Mouse (Mus musculus): ENCODE data around the gene Ryk. TPM values are rescaled to one million over a fixed set of nuclear protein-coding genes. Genes with fewer than 3 reads are reported as not detected.

Gene Ryk
- polyA plus RNA-seq, 1 experiment from 2014 or later, result 20.3 TPM

- Histone ChIP-seq H3K27ac (ENCODE audit: low read length) (no peak overlapping the region), H3K4me1 (replicated peaks; ENCODE audit: control insufficient read depth, insufficient read depth, low read length) (no peaks in the 10 kb centered on the region), H3K4me3 (ENCODE audit: low read length) (no peak overlapping the region), H3K4me2 (ENCODE audit: low read depth, low read length) (no peak overlapping the region), H3K27me3 (ENCODE audit: control insufficient read depth, insufficient read depth, low read depth, low read length) (no peaks in the 10 kb centered on the region), H3K9me3 (ENCODE audit: control insufficient read depth, low read length) (no peaks in the 10 kb centered on the region), H3K9ac (ENCODE audit: low read length) (no peak overlapping the region), H3K36me3 (ENCODE audit: control insufficient read depth, insufficient read depth, low read length) (no peaks in the 10 kb centered on the region)
- no peak for ATAC-seq (ENCODE audit: low read depth)
- 78% methylated on average over 7 of the region's 7 CpGs for WGBS
Observed at GRCm38 (mm10) chr9:102828604-102829003, 6.1 kb upstream of the Ryk start.

GRCm38 (mm10) chr9:102831541-102831940, 3.2 kb upstream of the Ryk start:
- Histone ChIP-seq H3K27me3 (ENCODE audit: control insufficient read depth, insufficient read depth, low read depth, low read length) (no peaks in the 10 kb centered on the region), H3K4me2 (ENCODE audit: low read depth, low read length) (no peak overlapping the region), H3K9ac (ENCODE audit: low read length) (no peak overlapping the region), H3K9me3 (ENCODE audit: control insufficient read depth, low read length) (no peaks in the 10 kb centered on the region), H3K27ac (ENCODE audit: low read length) (no peak overlapping the region), H3K36me3 (ENCODE audit: control insufficient read depth, insufficient read depth, low read length) (no peaks in the 10 kb centered on the region), H3K4me3 (ENCODE audit: low read length) (no peak overlapping the region), H3K4me1 (replicated peaks; ENCODE audit: control insufficient read depth, insufficient read depth, low read length) (peaks cover 11% of the 10 kb centered on the region)
- ATAC-seq (ENCODE audit: low read depth), result no peak
- WGBS, result 88% methylated on average over 4 of the region's 4 CpGs

GRCm38 (mm10) chr9:102834414-102834741, 339 bp upstream of the Ryk start:
- Histone ChIP-seq H3K9me3 (ENCODE audit: control insufficient read depth, low read length) (no peaks in the 10 kb centered on the region), H3K36me3 (ENCODE audit: control insufficient read depth, insufficient read depth, low read length) (no peaks in the 10 kb centered on the region), H3K27me3 (ENCODE audit: control insufficient read depth, insufficient read depth, low read depth, low read length) (no peaks in the 10 kb centered on the region), H3K9ac (ENCODE audit: low read length) (peak overlapping the region; percentile 88), H3K27ac (ENCODE audit: low read length) (peak overlapping the region; percentile 89; the same call in 1 of the 2 replicates), H3K4me2 (ENCODE audit: low read depth, low read length) (peak overlapping the region; percentile 85), H3K4me1 (replicated peaks; ENCODE audit: control insufficient read depth, insufficient read depth, low read length) (peaks cover 20% of the 10 kb centered on the region), H3K4me3 (ENCODE audit: low read length) (peak overlapping the region; percentile 71)
- ATAC-seq (ENCODE audit: low read depth), result no peak
- 16% methylated on average over 10 of the region's 10 CpGs for WGBS

- whole genome bisulfite sequencing, result 54% methylated on average over 9 of the region's 9 CpGs
- Histone ChIP-seq H3K9ac (ENCODE audit: low read length) (peak overlapping the region; percentile 88), H3K4me1 (replicated peaks; ENCODE audit: control insufficient read depth, insufficient read depth, low read length) (peaks cover 37% of the 10 kb centered on the region), H3K4me3 (ENCODE audit: low read length) (peak overlapping the region; percentile 71), H3K4me2 (ENCODE audit: low read depth, low read length) (peak overlapping the region; percentile 85), H3K36me3 (ENCODE audit: control insufficient read depth, insufficient read depth, low read length) (no peaks in the 10 kb centered on the region), H3K27ac (ENCODE audit: low read length) (no peak overlapping the region), H3K9me3 (ENCODE audit: control insufficient read depth, low read length) (no peaks in the 10 kb centered on the region), H3K27me3 (ENCODE audit: control insufficient read depth, insufficient read depth, low read depth, low read length) (no peaks in the 10 kb centered on the region)
- no peak for ATAC-seq (ENCODE audit: low read depth)
Observed at GRCm38 (mm10) chr9:102836279-102836678, 1.6 kb downstream of the Ryk start.

- peak overlapping the region; percentile 70 for H3K27ac ChIP-seq (ENCODE audit: low read length)
- WGBS, result 25% methylated on average over 16 of the region's 16 CpGs
- H3K4me3 ChIP-seq (ENCODE audit: low read length), result no peak overlapping the region
- no peaks in the 10 kb centered on the region for H3K36me3 ChIP-seq (ENCODE audit: control insufficient read depth, insufficient read depth, low read length)
- H3K9ac ChIP-seq (ENCODE audit: low read length), result peak overlapping the region; percentile 36
- no peaks in the 10 kb centered on the region for H3K9me3 ChIP-seq (ENCODE audit: control insufficient read depth, low read length)
- peak overlapping the region; percentile 32 for H3K4me2 ChIP-seq (ENCODE audit: low read depth, low read length)
- peaks cover 58% of the 10 kb centered on the region for H3K4me1 ChIP-seq (replicated peaks; ENCODE audit: control insufficient read depth, insufficient read depth, low read length)
- H3K27me3 ChIP-seq (ENCODE audit: control insufficient read depth, insufficient read depth, low read depth, low read length), result no peaks in the 10 kb centered on the region
- ATAC-seq (ENCODE audit: low read depth), result peak; percentile 65
Observed at GRCm38 (mm10) chr9:102840792-102841778, 6.4 kb downstream of the Ryk start.

GRCm38 (mm10) chr9:102841832-102842231, 7.1 kb downstream of the Ryk start:
- 50% methylated on average over 1 of the region's 1 CpGs for WGBS
- Histone ChIP-seq H3K27ac (ENCODE audit: low read length) (no peak overlapping the region; the same call in 1 of the 2 replicates), H3K4me1 (replicated peaks; ENCODE audit: control insufficient read depth, insufficient read depth, low read length) (peaks cover 55% of the 10 kb centered on the region), H3K9ac (ENCODE audit: low read length) (no peak overlapping the region), H3K36me3 (ENCODE audit: control insufficient read depth, insufficient read depth, low read length) (no peaks in the 10 kb centered on the region), H3K9me3 (ENCODE audit: control insufficient read depth, low read length) (no peaks in the 10 kb centered on the region), H3K27me3 (ENCODE audit: control insufficient read depth, insufficient read depth, low read depth, low read length) (no peaks in the 10 kb centered on the region), H3K4me3 (ENCODE audit: low read length) (no peak overlapping the region), H3K4me2 (ENCODE audit: low read depth, low read length) (no peak overlapping the region)
- peak; percentile 87 for ATAC-seq (ENCODE audit: low read depth)

- H3K4me2 ChIP-seq (ENCODE audit: low read depth, low read length), result no peak overlapping the region
- ATAC-seq (ENCODE audit: low read depth), result peak; percentile 25; the same call in 1 of the 2 replicates
Observed at GRCm38 (mm10) chr9:102842498-102842897, 7.8 kb downstream of the Ryk start.

GRCm38 (mm10) chr9:102843577-102843976, 8.9 kb downstream of the Ryk start:
- H3K9me3 ChIP-seq (ENCODE audit: control insufficient read depth, low read length), result no peaks in the 10 kb centered on the region
- no peak overlapping the region for H3K4me3 ChIP-seq (ENCODE audit: low read length)
- H3K9ac ChIP-seq (ENCODE audit: low read length), result no peak overlapping the region
- no peak overlapping the region for H3K27ac ChIP-seq (ENCODE audit: low read length)
- WGBS, result 22% methylated on average over 4 of the region's 4 CpGs
- no peak overlapping the region for H3K4me2 ChIP-seq (ENCODE audit: low read depth, low read length)
- H3K4me1 ChIP-seq (replicated peaks; ENCODE audit: control insufficient read depth, insufficient read depth, low read length), result peaks cover 68% of the 10 kb centered on the region
- ATAC-seq (ENCODE audit: low read depth), result no peak
- no peaks in the 10 kb centered on the region for H3K36me3 ChIP-seq (ENCODE audit: control insufficient read depth, insufficient read depth, low read length)
- no peaks in the 10 kb centered on the region for H3K27me3 ChIP-seq (ENCODE audit: control insufficient read depth, insufficient read depth, low read depth, low read length)

More at GRCm38 (mm10) chr9:102842498-102842897, 7.8 kb downstream of the Ryk start:
- H3K9ac ChIP-seq (ENCODE audit: low read length), result no peak overlapping the region
- H3K4me1 ChIP-seq (replicated peaks; ENCODE audit: control insufficient read depth, insufficient read depth, low read length), result peaks cover 58% of the 10 kb centered on the region
- no peaks in the 10 kb centered on the region for H3K36me3 ChIP-seq (ENCODE audit: control insufficient read depth, insufficient read depth, low read length)
- H3K4me3 ChIP-seq (ENCODE audit: low read length), result no peak overlapping the region
- 0 out of 2 replicates have a peak overlapping the region, but pooled peaks have one; percentile 29 for H3K27ac ChIP-seq (ENCODE audit: low read length)
- no peaks in the 10 kb centered on the region for H3K27me3 ChIP-seq (ENCODE audit: control insufficient read depth, insufficient read depth, low read depth, low read length)
- 32% methylated on average over 8 of the region's 8 CpGs for WGBS
- no peaks in the 10 kb centered on the region for H3K9me3 ChIP-seq (ENCODE audit: control insufficient read depth, low read length)

GRCm38 (mm10) chr9:102845851-102846250, 11.1 kb downstream of the Ryk start:
- Histone ChIP-seq H3K4me2 (ENCODE audit: low read depth, low read length) (no peak overlapping the region), H3K36me3 (ENCODE audit: control insufficient read depth, insufficient read depth, low read length) (no peaks in the 10 kb centered on the region), H3K9me3 (ENCODE audit: control insufficient read depth, low read length) (no peaks in the 10 kb centered on the region), H3K27ac (ENCODE audit: low read length) (no peak overlapping the region), H3K27me3 (ENCODE audit: control insufficient read depth, insufficient read depth, low read depth, low read length) (no peaks in the 10 kb centered on the region), H3K4me1 (replicated peaks; ENCODE audit: control insufficient read depth, insufficient read depth, low read length) (peaks cover 55% of the 10 kb centered on the region), H3K9ac (ENCODE audit: low read length) (no peak overlapping the region), H3K4me3 (ENCODE audit: low read length) (no peak overlapping the region)
- no peak for ATAC-seq (ENCODE audit: low read depth)
- 81% methylated on average over 6 of the region's 6 CpGs for WGBS
